Mouse (Mus musculus): ENCODE measurements around the gene Tinag. TPM values are rescaled to one million over a fixed set of nuclear protein-coding genes. Genes with fewer than 3 reads are reported as not detected.
"Not testable (repeated sequence)": the region's sequence is repeated elsewhere in the genome, so short reads cannot be mapped to it uniquely, and the experiment has no call there.

Gene Tinag
- under 1 TPM in 1 of 2 experiments, not detected in 1; 0.20 TPM for total RNA-seq (2021)

- DNase-seq: no peak
- intact Hi-C loops (cut with DNase I): no loop called here
Measured at GRCm38 (mm10) chr9:77045585-77045984, at the start of gene Tinag. Gene Tinag, minus strand, starts transcription at chr9:77045794.

GRCm38 (mm10) chr9:77083221-77083620 lies 37.6 kb upstream of the Tinag start:
- intact Hi-C loops (cut with DNase I); DNase-seq: not testable (repeated sequence)

DNA sequence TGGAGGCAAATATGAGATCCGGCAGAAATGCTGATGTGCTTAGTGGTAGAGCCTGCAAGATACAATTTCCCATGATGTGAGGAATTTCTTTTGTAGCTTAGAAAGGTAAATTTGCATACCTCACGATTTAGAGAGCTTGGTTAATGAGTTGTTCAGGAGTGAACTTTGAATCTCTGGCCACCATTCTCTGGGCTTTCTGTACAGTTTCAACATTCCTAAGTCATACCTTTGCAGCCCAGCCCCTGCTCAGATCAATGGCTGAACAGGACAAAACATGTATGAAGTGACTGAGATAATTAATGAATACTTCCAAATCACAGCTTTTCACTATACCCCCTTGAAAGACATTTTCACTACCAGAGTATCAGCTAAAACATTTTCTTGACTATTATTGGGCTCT lies 26.1 kb upstream of the Tinag start:
- intact Hi-C loops (cut with DNase I): no loop called here
- no peak for DNase-seq

DNA sequence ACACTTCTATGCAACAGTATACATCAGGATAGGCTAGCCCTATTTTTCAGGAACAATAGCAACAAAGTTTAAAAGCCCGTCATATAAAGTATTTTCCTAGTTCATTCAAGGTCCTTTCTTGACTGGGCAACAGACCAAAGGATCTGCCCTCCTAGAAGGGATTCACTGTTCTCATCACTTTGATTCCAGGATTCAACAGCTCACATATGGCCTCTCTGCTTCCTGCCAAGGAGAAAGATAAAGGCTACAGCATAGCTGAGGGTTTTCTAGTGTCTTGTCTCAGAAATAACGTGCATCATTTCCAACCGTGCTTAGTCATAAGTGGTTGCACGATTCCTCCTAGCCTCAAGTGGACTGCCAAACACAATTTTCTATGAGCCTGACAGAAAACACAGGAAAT lies 11.0 kb upstream of the Tinag start:
- intact Hi-C loops (cut with DNase I): no loop called here

DNA sequence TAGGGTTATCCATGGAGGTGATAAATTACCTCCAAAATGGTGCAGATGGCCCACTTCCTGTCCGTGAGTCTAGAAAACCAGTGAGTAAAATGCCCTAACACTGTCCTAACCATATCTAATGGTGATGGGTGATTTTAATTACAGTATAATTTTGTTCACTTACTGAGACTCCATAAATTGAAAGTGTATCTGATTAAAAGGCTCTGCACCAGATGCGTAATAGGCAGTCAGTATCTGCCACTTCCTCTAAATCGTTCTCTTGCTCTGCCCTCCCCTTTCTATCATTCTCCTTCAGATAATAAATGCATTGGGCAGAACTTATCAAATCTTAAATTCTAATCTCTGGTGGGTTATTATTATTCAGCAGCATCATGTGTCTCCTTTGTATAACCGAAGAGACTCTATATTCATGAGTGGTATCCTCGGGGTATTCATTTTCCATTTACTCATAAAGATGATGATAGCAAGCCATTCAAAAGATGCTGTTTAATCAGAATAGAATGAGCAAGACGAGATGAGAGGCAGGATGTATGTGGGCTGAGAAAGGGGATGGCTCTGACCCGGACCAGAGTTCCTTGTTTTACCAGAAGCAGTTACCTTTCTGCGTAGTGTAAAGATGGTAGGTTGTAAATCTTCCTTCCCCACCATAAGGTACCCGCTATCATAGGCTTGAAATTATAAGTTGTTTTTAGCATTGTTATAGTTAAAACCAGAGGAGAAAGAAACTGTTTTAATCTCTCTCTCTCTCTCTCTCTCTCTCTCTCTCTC lies 9.0 kb upstream of the Tinag start:
- intact Hi-C loops (cut with DNase I): no loop called here
- DNase-seq: no peak

More for the DNA sequence above, 11.0 kb upstream of the Tinag start:
- DNase-seq: peak; percentile 2

DNA sequence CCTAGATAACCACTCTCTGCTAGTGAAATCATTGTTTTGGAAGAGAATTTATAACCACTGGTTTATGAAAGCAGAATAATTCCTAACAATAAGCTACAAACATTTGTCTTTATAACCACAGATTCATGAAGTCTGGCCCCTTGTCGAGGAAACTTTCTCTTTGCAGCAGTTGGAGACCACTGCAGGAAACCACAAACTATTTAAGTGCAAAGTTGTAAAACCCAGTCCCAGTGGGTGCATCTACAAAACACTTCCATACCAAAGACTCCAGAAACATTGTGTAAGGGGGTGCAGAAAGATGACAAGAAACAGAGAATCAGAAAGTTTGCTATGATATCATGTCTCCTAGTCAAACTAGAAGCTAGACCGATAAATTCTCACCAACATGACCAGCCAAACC lies 5.8 kb upstream of the Tinag start:
- intact Hi-C loops (cut with DNase I): no loop called here

DNA sequence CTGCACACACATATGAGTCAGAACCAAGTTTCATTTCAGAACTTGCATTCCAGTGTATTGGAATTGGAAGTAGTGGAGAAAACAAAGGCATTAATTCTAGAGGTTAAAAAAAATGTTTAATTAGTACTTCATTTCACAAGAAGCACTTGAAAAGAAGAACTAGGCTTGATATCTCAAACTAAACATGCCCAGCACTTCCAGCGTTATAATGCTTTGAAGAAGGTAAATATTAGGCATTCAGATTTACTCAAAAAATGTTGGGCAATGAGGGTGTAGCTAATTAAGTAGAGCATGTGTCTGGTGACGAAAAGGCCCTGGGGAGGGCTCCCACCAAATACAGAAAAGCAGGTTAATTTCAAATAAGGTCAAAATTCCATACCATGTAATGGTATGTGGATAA lies 4.1 kb upstream of the Tinag start:
- DNase-seq: no peak
- intact Hi-C loops (cut with DNase I): no loop called here

More for the DNA sequence above, 5.8 kb upstream of the Tinag start:
- no peak for DNase-seq

GRCm38 (mm10) chr9:77046067-77046715 lies 597 bp upstream of the Tinag start:
- DNase-seq: no peak
- intact Hi-C loops (cut with DNase I): no loop called here

- intact Hi-C loops (cut with DNase I): no loop called here
- no peak for DNase-seq
Measured at GRCm38 (mm10) chr9:77035361-77035760, 10.2 kb downstream of the Tinag start.

DNA sequence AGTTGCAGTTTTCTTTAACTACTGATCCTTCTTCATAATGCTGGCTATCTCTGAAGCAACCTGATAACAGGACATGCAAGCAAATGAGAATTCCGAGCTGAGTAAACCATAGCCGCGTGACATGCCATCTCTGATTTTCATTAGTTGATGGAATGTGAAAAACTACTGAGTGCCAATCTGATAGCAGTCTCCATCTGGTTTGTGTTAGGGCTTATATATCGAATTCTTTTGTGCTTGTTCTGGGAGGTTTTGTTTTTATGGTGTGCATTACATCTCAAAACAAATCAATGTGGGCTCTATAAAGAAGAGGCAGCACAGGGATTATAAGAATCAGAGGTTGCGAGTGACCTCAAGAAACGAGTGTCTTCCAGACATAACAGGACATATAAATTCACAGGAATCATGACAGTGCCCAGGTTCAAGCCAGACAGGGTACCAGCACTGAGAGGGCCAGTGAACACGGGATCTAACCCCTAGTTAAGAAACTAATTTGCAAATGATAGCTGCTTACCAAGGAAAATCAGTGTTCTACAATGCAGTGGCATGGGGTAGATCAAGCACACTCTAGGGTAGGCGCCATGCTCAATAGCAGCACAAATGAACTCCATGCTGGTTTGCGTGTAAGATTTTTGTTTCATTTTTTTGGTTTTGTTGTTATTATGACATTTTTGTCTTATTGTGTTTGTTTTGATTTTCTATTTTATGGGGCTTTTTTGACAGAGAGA lies 13.0 kb downstream of the Tinag start:
- no peak for DNase-seq
- intact Hi-C loops (cut with DNase I): no loop called here

- no peak for DNase-seq
- intact Hi-C loops (cut with DNase I): no loop called here
Measured at GRCm38 (mm10) chr9:77025271-77025670, 20.3 kb downstream of the Tinag start.

GRCm38 (mm10) chr9:77018935-77019334 lies 26.7 kb downstream of the Tinag start:
- no peak for DNase-seq
- intact Hi-C loops (cut with DNase I): no loop called here

DNA sequence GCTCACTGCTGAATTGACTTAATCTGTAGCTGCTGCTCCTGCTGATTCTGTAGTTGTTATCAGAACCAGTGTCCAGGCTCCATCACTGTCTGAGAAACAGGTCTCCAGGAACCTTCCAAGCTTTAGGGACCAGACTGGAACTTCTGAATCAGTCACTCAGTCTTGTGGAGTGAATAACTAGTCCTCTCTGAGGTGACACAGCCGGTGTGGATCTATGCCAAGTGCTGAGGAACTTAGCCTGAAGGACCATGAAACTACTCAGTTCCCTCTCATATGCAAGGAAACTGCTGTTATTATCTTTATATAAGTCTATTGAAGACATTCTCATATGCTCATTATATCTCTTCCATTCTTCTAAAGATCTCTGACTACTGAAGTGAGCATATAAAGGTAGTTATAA lies 49.6 kb downstream of the Tinag start:
- no peak for DNase-seq
- intact Hi-C loops (cut with DNase I): no loop called here

DNA sequence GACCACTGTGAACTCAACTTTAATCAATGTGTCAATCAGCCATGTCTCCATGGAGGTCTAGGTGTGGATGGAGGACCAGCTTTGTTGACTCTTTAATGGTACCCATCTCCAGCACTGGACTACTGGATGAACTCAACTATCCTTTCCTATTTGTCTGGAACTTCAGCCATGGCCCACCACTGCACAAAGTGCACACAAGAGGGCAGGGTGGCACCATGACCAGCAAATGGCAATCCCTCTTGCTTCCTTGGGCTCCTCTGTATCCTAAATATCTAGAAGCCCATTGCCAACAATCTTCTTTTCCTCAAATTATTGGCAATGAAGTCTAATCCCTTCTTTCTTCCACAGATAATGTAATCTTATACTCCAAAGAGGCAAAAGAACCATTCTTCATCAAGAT lies 55.6 kb downstream of the Tinag start:
- peak; percentile 20 for DNase-seq
- intact Hi-C loops (cut with DNase I): no loop called here

- no peak for DNase-seq
- intact Hi-C loops (cut with DNase I): no loop called here
Measured at GRCm38 (mm10) chr9:76934813-76935212, 110.8 kb downstream of the Tinag start.

DNA sequence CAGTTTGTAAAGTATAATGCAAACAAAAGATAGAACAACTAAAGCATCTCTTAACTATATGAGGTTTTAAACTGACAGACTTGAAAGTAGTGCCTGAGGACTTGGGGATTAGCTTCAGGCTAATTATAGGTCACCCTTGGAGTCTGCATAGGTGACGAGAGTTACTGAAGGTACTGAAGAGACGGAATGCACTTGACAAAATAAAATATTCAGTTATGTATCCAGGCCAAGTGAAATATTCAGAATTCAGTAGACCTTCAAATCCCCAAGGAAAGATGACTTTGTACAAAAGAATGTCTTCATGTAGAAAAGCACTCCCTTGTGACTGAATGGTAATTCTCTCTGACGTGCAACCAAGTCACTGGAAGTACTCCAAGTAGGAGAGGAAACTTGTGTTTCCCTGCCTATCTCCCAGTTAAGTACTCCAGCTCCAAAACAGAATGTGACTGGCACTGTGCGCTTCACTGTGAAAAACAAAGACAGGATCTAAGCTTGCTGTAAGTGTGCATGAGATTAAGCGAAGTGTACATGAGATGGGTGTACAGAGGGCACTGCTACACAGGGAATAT lies 130.4 kb downstream of the Tinag start:
- no peak for DNase-seq
- intact Hi-C loops (cut with DNase I): no loop called here

Measured in left cerebral cortex, postnatal 4 days (tissue).